Mouse (Mus musculus): ENCODE measurements around the gene Wdr82. TPM values are rescaled to one million over a fixed set of nuclear protein-coding genes. Genes with fewer than 3 reads are reported as not detected.

The Wdr82 gene
- total RNA-seq (2021): 100 to 1,000 TPM; 146 to 149 TPM
- long read RNA-seq, experiment 1, transcript Wdr82-201 (9 exons, 3,747 nt): major isoform, 5 of 17 reads
- long read RNA-seq, experiment 1, partial matches to known transcripts: 1 of 17 reads
- long read RNA-seq, experiment 1, other reads (novel, unspliced or antisense): 11 of 17 reads
- long read RNA-seq, experiment 2, transcript Wdr82-201 (9 exons, 3,747 nt): major isoform, 6 of 16 reads
- long read RNA-seq, experiment 2, partial matches to known transcripts: 2 of 16 reads
- long read RNA-seq, experiment 2, other reads (novel, unspliced or antisense): 8 of 16 reads

DNA sequence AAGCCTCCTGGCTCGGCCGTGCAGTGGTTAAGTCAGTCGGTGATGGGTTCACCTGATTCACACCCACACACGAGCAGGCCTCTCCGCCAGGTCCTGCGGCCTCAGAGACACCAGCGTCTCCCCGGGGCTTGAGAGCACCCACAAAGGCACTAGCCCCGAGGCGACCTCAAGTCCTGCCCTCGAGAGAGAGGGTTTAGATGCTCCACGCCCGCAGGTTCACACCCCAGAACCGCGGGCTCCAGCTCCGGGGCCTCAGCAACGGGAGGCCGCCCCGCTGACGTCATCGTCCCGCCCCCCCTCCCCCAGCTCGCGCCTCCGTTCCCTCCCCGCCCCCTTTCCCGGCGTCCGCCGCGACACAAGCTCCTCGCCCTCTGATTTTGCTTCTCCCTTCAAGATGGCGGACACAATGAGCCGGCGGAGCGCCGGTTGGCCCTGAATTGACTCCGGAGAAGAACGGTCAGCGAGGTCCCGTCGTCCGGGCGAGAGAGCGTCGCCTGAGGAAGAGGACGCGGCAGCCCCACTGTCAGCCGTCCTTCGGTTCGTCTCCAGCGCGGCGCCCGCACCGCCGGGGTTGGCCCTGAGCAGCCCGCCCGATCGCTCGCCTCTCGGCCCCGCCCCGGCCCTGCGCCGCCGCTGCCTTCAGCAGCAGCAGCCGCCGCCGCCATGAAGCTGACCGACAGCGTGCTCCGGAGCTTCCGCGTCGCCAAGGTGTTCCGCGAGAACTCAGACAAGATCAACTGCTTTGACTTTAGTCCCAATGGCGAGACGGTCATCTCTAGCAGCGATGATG is at the start of gene Wdr82:
Gene Wdr82 (plus strand): TSS at position 373 of the 790 bp plus-strand sequence.
- DNase-seq (ENCODE audit: low spot score in 2 of 2): peak; percentile 88 to 89
- intact Hi-C loops (cut with DNase I): loop anchor here (5.0 kb wide), 1 partner anchor 42 kb away; no protein-coding TSS in a partner anchor

DNA sequence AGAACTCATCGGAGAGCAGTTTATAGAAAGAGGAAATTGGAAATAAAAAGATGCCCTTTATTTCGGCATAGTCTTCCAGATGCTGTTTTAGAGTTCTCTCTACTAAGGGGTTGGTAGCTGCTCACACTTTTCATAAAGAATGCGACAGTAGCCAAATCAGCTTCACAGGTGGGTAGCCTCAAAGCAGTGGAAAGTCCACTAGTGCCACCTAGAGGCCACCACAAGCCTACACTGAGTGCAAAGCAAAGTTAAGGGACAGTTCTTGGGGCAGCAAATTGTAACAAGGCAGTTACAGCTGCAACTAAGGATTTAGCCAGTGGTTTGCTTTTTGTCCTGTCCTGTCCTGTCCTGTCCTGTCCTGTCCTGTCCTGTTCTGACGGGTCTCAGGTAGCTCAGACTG is 47.1 kb upstream of the Wdr82 start:
- intact Hi-C loops (cut with DNase I): loop anchor here (10.0 kb wide), 1 partner anchor 719 kb away; no protein-coding TSS in a partner anchor
- DNase-seq (ENCODE audit: low spot score in 2 of 2): peak; percentile 66 to 68

DNA sequence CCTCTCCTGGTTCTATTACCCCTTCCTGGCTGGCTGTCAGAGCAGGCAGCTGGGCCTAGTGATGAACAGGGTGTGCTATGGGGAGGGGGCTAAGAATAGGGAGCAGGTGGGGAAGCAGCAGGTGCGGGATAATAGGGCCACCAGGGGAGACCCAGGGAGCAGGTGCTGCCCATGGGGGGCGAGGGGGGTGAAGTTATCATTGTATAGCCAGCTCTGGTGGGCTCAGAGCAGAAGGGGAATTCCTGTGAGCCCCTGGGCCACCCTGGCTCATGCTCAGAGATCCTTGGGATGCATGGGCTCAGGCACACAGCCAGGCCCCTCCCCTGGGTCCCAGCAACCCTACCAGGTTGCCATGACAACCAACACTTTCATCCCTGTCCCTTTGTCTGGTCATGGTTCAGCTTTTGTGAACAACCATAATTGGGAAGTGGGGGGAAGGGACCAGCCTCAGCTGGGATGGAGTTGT is 43.9 kb upstream of the Wdr82 start:
- intact Hi-C loops (cut with DNase I): loop anchor here (10.0 kb wide), 1 partner anchor 722 kb away; no protein-coding TSS in a partner anchor
- peak in 1 of 2 experiments; percentile 27 for DNase-seq (ENCODE audit: low spot score in 2 of 2)

DNA sequence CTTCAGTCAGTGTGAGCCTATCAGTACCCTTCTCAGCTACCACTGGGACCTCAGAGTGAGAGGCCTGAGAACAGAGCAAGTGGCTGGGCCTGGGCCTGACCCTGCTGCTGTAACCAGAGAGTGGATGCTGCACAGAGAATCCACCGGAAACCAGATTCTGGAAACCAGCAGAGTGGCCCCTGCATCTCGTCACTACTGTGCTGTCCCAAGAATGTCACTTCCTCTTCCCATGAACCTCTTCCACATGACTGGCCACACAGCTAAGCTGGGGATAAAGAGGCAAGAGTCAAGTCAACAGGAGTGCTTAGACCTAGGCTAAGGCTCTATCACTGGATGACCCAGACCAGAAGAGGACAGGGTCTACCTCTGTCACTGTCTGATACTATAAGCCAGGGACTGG is 41.7 kb upstream of the Wdr82 start:
- intact Hi-C loops (cut with DNase I): loop anchor here (10.0 kb wide), 1 partner anchor 724 kb away; no protein-coding TSS in a partner anchor
- no peak for DNase-seq (ENCODE audit: low spot score in 2 of 2)

DNA sequence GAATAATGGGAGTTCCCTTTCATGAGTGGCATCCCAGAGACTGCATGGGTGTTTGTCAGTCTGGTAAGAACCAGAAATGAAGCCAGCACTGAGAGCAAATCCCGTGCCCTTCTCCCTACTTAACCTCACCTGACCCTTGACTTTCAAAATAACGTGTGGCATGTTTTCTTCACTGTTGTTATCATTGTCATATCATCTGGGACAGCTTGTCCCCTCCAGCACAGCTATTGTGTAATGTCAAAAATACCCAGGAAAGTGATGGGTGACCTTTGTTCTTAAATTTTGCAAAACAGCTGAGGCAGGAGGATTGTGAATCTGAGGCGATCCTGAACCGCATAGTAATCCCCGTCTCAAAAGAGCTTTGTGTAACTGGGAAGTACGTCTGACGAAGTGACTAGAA is 40.5 kb upstream of the Wdr82 start:
- no peak for DNase-seq (ENCODE audit: low spot score in 2 of 2)
- intact Hi-C loops (cut with DNase I): no loop called here

DNA sequence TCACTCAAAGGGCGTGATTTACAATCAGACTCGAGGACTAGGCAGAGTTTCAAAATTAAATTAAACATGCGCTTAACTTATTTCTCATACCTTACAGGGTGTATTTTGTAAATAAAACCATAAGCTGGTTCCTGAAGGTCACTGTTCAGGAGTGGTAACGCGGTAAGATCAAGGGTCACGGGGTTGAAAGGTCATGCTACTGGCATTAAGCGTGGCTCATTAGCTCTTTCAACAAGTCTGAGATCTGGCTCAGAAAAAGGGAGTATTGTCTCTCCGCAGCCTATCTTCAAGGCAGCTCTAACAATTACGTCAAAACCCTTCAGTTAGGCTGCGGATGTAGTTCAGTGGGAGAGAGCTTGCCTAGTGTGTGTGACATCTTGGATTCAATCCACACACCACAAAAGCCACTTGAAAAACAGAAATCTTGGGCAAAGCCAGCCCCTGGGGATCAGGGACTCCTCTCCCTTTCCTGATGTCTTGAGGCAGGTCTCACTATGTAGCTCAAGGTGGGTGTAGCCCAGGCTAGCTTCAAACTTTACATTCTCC is 33.0 kb upstream of the Wdr82 start:
- intact Hi-C loops (cut with DNase I): no loop called here
- no peak for DNase-seq (ENCODE audit: low spot score in 2 of 2)

DNA sequence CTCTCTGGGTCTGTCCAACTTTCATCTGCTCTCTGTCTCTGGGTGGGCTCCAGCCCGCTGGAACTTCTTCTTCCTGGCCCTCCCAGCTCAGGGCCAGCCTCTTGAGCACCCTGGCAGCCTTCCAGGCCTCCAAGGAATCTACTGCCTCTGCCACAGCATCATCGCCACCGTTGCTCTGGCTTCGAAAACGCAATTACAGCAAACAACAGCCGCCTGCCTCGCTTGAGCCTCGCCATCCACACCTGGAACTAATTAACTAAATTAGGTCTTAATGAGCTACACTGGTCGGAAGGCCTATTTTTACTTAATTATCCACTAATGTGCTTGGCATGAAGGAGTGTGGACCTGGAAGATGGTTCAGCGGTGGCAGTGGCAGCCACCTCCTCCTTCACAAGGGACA is 31.0 kb upstream of the Wdr82 start:
- intact Hi-C loops (cut with DNase I): no loop called here

DNA sequence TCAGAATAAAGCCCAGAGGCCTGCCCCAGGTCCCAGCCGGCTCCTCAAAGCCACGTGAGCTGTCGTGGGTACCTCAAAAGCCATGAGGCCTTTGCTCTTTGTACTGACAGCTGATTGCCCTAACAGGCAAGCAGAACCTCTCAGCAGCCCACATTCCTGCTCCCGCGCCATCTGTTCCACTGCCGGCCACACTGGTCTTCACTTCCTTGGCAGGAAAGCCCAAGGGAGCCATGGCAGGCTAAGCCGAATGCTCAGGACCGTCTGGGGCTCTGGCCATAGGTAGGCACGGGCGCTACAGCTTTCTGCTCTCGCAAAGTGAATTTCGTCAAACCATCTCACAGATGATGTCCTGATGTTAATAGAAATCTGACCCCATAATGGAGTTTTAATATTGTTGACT is 28.8 kb upstream of the Wdr82 start:
- no peak for DNase-seq (ENCODE audit: low spot score in 2 of 2)
- intact Hi-C loops (cut with DNase I): no loop called here

More for the DNA sequence above, 31.0 kb upstream of the Wdr82 start:
- no peak for DNase-seq (ENCODE audit: low spot score in 2 of 2)

DNA sequence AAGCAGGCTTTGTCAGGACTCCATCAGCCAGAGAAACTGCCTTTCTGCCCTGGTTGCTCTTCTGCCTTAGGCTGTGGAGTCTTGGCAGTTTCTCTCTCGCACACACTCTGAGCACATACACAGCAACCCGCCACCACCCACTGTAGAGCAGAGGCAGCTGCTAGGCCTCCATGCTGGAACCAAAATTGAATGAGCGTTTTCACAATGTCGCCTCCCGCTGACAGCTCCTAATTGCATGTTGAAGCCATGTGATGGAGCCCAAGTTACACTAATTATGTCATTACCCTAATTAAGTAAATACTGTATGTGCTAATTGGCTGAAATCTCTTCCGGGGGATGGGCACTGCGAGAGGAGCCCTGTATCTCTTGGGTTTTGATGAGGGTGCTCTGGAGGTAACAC is 26.6 kb upstream of the Wdr82 start:
- intact Hi-C loops (cut with DNase I): no loop called here
- DNase-seq (ENCODE audit: low spot score in 2 of 2): peak in 1 of 2 experiments; percentile 37

DNA sequence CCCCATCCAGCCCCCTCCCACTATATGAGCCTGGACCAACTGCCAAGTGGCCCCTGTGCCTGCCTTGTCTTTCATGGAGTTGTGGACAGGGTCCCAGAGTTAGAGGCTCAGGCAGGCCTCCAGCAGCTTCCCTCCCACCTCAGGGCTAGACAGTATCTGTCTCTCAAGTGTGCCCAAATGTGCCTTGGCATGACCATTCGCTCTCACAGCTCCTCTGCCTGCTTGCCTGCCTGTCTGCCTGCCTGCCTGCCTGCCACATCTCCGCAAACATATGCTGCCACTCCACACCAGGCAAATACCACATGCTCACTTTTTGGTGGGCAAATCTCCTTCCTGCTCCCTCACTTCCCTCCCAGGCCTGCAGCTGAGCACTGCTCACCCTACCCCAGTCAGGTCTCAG is 25.1 kb upstream of the Wdr82 start:
- DNase-seq (ENCODE audit: low spot score in 2 of 2): no peak
- intact Hi-C loops (cut with DNase I): no loop called here

DNA sequence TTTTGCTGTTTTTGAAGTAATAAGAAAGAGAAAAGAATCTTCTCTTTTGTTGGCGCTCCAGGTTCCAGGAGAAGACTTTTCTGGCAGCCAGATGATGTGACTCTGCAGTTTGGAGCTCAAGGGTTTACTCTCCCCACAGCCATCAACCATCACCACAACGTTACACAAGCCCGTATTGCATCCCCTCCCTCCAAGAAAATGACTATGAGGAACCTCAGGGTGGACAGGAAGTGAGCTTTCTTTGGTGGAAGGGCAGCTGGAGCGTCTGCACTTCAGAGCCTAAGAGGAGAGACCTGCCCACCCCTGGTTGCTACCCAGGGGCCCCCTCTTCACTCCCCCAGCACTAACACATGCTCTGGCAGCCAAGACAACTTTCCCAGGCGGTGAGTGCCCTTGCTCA is 23.4 kb upstream of the Wdr82 start:
- intact Hi-C loops (cut with DNase I): no loop called here
- no peak for DNase-seq (ENCODE audit: low spot score in 2 of 2)

DNA sequence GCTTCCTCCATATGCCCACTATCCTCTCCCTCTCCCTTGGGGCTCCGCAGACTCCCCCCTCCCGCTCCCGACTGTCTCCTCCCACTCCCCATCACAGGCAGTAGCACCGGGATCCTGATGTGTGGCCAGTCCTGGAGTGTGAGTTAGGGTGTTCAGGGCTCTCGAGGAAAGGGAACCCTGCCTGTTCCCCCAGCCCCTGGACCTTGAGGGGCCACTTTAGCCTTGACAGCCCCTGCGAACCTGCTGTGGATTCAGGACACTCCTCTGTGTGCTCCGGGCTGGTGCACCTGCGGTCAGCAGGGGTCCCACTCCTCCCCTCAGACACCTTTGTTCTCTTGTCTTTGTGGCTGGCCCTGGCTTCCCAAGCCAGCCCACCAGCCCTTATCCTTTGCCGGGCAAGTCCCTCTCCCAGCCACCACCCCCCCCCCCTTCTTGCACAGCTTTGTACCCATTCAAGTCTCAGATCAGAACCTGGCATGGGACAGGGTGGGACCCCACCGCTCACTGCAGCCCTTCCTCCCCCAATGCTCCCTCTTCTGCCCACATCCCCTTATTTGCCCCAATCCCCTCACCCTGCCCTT is 22.8 kb upstream of the Wdr82 start:
- intact Hi-C loops (cut with DNase I): no loop called here

DNA sequence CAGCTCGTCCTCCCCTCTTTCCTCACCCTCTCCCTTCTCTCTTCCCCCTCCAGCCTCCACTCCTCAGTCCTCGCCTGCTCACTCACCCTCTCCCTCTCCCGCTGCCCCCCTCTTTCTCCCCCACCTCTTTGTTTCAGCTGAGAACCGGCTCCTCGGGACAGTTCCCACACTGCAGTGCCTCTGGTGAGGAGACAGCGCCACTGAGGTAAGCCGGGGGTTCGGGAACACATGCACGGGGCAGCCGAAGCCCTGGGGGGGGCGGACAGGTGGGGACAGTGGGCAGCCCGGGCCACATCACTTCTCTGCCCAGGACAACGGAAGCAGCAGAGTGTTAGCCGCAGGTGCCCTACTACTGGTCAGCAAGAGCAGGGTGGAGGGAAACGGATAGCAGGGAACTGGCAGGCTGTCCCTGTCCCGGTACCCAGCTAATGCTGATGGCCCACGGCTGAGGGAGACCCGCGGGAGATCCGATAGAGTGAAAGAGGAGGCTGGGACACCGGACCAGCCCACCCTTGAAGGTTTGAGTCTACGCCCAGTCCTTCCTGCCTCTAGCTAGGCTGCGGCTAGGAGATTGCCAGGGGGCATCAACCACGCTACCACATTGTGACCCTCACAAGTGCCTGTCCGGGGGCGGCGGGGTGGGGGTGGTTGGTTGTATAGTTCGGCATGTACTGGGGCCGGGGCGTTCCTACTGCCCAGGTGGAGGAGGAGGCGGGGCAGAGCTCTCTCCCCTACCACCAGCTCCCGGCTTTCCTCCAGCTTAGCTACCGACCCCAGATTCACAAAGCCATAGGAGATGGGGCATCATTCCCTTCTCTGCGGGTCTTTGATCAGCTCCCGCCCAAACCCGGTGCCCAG is 22.0 kb upstream of the Wdr82 start:
- DNase-seq (ENCODE audit: low spot score in 2 of 2): no peak
- intact Hi-C loops (cut with DNase I): no loop called here

More for the DNA sequence above, 22.8 kb upstream of the Wdr82 start:
- DNase-seq (ENCODE audit: low spot score in 2 of 2): no peak

DNA sequence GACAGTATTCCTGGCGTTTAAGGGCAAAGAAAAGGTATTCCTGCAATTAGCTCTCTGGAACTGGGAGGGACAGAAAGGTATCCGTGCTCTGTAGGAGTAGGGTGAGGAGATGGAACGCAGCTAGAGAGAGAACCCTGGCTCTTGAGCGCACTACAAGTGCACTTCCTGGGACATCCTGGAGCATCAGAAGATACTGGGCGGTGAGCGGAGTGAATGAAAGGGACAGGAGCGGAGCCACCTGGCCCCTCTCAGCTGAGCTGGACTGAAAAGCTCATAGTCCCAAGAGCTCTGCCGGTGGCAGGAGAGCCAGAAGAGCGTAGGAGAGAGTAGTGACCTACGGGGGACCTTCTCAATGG is 21.4 kb upstream of the Wdr82 start:
- DNase-seq (ENCODE audit: low spot score in 2 of 2): no peak
- intact Hi-C loops (cut with DNase I): no loop called here

DNA sequence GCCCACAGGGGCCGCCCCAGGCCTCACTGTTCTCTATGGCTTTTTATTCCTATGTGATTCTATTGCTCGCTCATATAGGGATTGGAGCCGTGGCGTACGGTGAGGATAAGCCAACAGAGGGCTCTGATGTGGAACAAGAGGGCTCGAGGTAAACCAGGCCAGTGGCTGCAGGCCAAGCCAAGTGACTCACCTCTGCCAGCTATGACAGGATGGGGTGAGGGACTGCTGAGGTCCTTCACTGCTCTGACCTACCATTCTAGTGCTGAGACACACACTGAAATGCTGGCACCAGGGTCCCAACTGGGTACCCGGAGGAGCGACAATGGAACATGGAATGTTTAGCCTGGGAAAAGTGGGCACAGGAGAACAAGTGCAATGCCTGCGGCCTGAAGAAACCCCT is 16.6 kb upstream of the Wdr82 start:
- intact Hi-C loops (cut with DNase I): no loop called here
- no peak for DNase-seq (ENCODE audit: low spot score in 2 of 2)

DNA sequence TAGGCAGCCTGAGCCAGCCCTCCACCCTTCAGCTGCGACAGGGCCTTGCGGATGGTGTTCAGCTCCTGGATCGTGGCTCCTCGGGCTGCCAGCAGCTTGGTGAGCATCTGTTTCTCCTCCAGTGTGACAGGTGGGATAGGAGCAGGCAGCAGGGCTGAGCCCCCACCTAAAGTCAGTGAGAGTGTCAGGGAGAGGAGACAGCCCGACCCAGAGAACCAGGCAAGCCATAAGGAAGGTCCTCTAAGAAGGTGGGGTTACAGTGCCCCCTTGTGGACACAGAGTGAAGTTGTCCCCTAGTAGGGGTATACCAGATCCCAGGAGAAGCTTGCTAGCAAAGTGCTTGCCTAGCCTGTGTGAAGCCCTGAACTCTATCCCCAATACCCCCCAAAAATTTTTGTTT is 14.3 kb upstream of the Wdr82 start:
- intact Hi-C loops (cut with DNase I): no loop called here

DNA sequence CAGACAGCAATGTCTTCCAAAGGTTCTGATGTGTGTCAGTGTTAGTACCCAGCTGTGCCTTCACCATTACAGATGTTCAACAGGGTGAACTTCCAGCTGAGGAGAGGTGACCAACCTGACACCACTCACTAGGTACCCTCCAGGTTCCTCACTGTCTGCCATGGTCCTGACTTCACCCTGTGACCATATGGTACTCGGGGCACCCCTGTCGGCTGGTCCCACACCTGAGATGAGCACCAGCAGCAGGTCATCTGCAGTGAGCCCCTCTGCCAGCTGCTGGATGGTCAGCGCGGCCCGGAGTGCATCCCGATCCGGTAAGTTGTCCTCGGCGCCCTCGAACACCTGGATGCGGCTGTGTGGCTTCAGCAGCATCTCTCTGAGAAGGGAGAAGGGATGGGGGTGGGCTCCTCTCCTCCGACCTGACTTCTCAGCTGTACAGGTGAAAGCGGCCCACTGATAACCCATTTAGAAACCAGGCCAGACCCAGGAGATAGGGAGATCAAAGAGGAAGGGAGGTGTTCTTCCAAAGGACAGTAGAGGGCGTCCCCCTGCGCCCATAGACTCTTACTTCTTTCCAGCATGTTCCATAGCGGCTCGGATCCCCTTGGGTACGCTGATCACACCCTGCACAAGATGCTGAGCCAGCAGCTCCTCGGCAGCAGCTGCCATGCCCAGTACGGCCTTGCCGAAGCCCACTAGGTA is 13.7 kb upstream of the Wdr82 start:
- DNase-seq (ENCODE audit: low spot score in 2 of 2): no peak

More for the DNA sequence above, 14.3 kb upstream of the Wdr82 start:
- DNase-seq (ENCODE audit: low spot score in 2 of 2): peak; percentile 64 to 74

DNA sequence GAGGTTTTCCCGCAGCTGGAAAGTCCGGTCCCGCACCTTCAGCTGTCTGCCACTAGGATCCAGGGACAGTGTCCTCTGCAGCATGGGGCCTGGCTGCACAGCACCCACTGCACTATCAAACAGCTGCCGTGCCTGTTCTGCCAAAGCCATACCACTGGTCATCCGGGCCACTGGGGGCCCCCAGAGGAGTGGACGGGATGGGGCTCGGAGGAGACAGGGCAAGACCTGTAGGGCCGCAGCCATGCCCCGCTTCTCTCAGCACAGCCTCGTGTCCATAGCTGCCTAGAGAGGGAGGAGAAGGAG is 13.2 kb upstream of the Wdr82 start:
- intact Hi-C loops (cut with DNase I): no loop called here

More for the DNA sequence above, 13.7 kb upstream of the Wdr82 start:
- intact Hi-C loops (cut with DNase I): no loop called here

DNA sequence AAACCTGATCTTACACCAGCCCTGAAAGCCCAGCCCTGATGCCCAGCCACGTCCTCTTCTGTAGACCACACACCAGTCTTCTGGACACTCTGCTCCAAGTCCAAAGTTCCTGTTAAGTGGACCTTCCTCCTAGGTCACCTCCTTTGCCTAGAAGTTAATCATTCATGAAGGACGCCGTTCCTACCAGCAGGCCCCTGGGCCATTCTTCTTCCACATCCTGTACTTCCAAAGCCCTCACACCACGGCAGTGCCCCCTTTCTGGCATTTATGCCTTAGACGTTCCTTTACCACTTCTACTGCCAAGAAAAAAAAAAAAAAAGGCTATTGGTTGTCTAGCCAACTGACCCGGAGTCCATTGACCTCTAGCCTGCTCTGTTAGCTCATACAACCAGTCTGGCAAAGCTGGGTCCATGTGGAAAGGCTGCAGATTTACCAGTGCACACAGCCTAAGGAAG is 12.7 kb upstream of the Wdr82 start, which contains the start of gene Glyctk:
Gene Glyctk (minus strand): TSS at position 102 of the 455 bp plus-strand sequence.
- intact Hi-C loops (cut with DNase I): no loop called here
- DNase-seq (ENCODE audit: low spot score in 2 of 2): no peak

More for the DNA sequence above, 13.2 kb upstream of the Wdr82 start:
- DNase-seq (ENCODE audit: low spot score in 2 of 2): no peak

Measured in left cerebral cortex, postnatal 14 days (tissue).